Mouse (Mus musculus) lung, postnatal 4 days (tissue): ENCODE measurements at regions not wholly inside any gene's neighbourhood (a gene's known extent, or its start where the extent isn't known, plus 50 kb on each side); places are given as distances from the start of the nearest gene placed in this dataset.
"Not testable (repeated sequence)": the region's sequence is repeated elsewhere in the genome, so short reads cannot be mapped to it uniquely, and the experiment has no call there.

Experiments
- DNase-seq, 2 experiments: peaks; one replicate each; pipeline ENCODE4 v3.0.0; 2021

DNA sequence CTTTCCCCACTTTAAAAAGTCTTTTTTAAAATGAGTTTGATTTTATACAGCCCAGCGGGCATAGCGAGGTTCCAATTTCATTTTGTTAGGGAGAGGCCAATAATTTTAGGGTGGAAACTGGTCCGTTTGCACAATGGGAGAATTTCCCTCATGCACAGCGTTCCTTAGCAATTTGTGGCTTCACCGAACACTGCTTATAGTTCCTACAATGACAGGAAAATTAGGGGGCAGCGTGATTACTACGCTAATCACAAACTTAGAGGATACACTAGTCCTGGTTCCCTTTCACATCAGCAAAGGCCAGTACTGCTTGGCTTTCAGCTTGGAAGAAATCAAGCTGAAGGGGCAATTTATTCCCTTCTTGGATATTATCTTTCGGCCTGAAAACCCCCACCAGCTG, 745.1 kb upstream of the Gm19410 start:
- DNase-seq = no peak

DNA sequence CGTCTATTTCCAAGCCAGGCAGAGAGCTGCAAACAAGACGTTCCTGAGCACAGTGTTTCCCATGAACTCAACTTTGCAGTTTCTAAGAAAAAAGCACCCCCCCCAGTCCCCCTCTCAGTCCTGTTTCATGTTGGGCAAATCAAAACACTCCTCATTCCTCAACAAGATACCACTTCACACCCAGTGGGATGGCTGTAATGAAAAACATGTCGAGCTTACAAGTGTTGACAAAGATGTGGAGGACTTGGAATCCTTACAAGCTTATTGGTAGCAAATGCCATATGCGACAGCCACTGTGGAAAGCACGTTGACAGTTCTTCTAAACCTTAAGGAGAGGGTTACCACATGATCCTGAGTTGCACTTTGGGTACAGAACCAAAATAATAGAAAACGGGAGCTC, 742.9 kb upstream of the Gm19410 start:
- DNase-seq = no peak

DNA sequence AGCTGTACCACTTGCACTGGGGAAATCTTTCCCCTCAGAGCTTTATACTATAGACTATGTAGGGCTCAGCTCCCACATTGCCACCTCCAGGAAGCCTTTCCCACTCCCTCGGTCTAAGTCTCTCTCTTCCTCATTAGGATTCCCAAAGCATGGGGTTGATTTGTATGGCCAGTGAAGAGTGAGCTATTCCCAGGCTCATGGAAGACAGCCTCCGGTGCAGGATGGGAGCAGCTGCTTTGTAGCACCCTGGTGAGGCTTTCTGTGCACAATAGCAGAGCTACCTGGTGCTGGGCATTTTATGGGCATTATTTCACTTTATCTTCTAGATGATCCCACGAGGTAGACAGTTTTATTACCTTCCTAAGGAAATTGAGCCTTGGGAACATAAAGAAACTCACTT, 717.8 kb upstream of the Gm19410 start:
- no peak for DNase-seq

DNA sequence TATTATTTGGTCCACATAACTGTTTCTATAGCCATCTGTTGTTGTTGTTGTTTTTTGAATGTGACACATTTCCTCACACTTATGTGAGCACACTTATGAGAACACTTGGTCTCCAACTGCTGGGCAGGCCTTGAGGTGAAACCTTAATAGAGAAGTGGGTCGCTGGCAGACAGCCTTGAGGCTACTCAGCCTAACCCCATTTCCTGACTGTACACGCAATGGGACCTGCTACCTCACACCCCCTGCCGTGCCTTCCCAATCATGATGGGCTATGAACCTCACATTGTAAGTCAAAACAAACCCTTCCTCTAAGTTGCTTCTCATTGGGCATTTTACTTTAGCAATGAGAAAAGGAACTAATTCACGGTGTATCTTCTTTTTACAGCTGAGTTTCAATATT, 712.1 kb upstream of the Gm19410 start:
- DNase-seq = no peak

DNA sequence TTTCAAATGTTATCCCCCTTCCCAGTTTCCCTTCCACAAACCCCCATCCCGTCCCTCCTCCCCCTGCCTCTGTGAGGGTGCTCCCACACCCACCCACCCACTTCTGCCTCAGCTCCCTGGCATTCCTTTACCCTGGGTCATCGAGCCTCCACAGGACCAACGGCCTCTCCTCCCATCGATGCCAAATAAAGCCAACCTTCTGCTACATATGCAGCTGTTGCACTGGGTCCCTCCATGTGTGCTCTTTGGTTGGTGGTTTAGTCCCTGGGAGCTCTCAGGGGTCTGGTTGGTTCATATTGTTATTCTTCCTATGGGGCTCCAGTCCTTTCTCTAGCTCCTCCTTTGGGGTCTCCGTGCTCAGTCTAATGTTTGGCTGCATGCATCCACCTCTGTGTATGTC, 704.5 kb upstream of the Gm19410 start:
- DNase-seq = no peak

DNA sequence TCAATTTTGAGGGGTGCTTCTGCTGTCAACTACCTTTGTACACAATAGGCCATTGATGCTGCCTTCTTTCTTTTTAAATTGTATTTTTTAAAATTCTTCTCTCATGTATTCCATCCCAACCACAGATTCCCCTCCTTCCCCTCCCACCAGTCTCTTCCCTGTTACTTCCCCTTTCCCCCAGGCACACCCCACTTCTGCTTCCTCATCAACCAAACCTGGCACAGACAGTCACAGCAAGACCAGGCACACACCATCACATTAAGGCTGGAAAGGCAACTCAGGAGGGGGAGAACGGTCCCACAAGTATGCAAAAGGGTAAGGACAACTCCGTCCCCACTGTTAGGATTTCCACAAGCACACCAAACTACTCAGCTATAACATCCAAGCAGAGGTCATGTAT, 697.4 kb upstream of the Gm19410 start:
- no peak for DNase-seq

DNA sequence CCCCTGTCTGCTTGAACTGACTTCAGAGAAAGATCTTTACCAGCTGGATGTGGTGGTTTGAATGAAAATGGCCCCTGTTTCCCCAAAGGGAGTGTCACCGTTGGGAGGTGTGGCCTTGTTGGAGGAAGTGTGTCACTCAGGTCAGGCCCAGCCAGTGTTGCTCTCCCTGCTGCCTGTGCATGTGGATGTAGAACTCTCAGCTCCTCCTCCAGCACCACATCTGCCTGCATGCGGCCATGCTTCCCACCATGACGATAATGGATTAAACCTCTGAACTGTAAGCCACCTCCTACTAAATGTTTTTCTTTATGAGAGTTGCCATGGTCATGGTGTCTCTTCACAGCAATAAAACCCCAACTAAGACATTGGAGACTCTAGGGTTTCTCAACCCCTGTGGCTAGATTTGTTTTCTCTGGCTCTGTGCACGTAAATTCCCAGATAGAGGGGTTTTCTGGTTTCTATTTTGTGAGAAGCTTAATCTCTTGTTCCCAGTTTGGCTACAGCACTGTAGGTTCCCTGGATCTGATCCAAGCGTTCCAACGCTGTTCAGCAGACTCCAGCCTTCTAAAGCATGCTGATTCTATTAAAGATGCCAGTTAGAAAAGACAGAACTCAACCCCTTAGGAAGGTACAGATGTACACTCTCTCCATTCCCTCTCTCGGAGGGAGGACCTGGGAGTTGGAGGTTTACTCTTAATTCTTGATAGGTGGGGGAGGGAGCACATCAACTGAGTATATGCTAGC, 695.2 kb upstream of the Gm19410 start:
- no peak for DNase-seq

DNA sequence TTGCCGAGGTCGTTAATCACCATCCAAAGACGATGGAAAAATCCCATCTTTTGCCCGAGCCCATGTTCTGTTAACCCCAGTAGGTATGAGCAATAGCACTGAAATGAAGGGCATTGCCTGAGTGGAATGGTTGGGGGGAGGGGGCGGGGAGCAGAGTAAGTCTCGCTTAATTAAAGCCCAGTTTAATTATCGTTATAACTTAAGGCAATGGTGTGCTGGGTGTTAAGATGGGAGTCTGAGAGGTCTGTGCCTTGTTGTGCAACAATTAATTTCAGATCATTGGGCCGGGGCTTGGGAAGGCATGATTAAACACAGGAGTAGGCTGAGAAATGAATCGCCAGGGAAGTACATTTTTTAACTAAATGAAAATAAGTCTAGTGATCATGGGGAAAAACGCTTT, 689.6 kb upstream of the Gm19410 start:
- no peak for DNase-seq

DNA sequence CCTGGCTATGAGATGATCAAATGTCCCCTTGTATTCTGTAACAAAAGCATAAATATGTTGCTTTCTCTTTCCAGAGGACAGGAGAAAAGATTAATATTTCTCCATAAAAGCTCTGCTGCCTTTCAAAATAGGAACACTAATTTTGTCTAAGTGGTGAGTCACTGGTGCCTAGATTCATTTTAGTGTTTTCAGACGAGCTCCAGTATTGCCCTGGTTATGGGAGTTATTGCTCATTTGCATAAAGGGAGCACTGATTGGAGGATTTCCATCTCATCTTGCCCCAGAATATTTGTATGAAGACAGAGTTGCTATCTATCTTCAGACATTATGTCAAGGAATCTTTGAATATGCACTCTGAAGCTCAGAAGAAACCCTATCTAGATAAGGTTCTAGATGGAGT, 682.4 kb upstream of the Gm19410 start:
- DNase-seq = no peak

DNA sequence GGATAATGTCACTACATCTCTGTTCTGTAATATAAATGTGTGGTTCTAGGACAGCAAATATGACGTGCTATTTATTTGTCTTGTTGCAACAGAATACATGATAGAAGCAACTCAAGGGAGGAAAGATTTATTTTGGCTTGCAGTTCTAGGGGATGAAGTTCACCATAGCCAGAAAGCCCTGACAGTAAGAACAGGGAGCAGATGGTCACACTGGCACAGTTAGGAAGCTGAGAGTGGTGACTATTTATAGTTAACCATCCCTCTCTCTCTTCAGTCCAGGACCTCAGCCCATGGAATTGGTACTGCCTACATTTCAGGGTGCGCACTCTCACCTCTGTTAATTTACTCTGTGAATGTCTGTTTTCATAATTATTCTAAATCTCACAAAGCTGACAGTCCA, 678.5 kb upstream of the Gm19410 start:
- no peak for DNase-seq

DNA sequence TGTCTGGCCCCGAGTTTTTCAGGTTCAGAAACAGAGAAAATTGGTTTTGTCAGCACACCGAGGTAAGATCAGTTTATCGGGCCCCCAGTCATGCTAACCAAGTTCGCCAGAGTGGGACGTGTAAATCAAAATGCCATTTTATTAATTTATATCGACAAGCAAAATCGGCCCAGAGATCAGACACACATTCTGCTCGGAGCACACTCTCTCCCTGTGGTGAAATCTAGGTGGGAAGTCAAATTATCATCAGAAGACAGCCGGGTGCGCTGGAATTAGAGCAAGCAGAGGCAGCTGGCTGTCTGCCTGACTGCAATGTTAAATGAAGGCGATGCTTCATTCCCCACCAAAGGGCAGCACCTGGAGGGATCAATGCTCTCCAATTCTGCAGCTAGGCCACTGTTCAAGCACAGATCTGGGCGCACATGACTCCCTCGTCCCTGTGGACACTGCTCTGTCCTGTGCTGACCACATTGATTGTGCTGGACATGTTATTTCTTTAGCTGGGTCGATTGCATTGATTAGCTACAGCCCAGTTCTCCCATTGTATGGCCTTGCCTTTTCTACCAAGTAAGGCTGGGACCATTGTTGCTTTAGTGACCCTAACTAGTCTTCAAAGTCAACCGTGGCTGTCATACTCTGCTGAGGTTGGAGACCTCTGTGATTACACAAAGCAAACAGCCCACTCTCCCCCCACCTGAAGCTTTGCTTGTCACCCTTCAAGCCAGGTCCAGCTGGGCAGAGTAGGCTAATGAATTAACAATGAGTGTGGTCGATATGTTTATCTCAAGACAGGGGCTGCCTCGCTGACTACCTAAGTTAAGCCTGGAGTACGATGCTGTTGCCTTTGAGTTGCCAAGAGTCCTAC, 677.0 kb upstream of the Gm19410 start:
- DNase-seq = no peak

DNA sequence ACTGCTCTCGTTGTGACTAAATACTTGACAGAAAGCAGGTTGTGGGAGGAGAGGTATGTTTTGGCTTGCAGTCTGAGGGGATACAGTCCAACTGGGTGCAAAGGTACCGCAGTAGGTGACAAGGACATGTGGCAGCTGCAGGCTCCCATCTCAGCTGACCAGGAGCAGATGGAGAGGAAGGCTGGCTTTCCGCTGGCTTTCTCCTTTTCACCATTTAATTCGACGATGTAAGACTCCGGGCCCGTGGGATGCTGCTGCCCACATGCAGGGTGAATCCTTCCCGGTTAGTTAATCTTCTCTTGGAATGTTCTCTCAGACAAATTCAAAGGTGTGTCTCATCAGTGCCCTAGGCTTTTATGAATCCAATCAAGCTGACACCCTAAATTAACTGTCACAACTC, 676.1 kb upstream of the Gm19410 start:
- DNase-seq = no peak

DNA sequence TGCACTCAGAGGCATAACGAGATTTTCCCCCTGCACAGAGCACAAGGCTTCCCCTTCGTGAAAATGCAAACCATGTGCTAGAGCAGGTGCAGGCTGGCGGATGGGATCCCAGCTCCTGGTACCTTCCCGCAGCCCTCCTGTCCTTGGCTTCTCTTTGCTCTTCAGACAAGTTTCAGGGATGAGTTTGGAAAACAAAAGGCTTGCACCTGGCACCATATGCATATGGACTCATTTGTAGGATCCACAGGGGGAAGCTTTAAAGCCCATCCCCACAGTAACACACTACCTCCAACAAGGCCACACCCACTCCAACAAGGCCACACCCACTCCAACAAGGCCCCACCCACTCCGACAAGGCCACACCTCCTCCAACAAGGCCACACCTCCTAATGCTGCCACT, 663.9 kb upstream of the Gm19410 start:
- DNase-seq = no peak

DNA sequence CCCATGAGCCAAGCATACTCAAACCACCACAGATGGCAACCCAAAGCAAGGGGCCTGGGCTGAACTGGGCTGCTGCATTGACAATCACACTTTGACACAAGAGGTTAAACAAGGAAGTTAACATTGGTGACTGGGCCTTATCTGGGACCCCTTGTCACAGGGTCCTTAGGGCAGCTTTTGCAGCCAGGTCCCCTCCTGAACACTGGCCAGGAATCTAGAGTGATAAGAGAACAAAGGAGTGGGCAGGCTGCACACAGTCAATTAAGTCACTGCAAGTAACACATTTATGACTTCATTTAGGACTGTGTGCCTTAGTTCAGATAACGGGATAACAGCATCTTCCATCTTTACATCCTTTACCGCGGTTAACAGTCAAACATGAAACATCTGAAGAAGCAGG, 663.5 kb upstream of the Gm19410 start:
- not testable (repeated sequence) for DNase-seq

DNA sequence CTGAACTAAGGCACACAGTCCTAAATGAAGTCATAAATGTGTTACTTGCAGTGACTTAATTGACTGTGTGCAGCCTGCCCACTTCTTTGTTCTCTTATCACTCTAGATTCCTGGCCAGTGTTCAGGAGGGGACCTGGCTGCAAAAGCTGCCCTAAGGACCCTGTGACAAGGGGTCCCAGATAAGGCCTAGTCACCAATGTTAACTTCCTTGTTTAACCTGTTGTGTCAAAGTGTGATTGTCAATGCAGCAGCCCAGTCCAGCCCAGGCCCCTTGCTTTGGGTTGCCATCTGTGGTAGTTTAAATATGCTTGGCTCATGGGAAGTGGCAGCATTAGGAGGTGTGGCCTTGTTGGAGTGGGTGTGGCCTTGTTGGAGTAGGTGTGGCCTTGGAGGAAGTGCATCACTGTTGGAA, 661.1 kb upstream of the Gm19410 start:
- DNase-seq = peak; percentile 21 to 25

DNA sequence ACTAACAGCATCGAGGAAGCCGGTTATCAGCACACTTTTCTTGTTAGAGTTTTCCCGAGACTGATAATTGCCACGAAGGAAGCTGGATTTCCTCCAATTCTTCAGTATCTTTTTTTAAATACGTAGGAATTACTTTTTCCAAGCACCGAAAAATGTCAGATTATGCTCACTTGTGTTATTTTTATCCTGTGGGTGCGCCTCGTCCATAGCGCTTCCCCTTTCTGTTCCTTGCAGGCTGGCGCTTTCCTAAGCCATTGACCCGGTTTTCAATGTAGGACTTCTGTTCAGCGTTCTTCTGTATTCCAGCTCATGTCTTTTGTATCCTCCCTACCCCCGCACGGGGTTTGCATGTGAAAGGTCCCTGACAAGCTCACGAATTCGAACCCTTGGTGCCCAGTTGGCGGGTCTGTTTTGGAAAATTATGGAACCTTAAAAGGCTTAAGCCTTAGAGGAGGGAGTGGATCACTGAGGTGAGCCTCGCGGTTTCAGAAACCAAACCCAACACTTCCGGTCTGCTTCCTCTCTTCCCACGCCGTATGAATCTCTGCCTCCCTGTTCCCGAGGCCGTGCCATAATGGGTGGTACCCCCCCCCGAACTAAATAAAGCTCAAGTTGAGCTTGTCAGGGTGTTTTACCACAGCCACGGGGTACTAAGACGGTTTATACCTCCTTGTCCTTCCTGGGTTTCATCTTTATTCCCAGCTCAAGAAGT, 655.9 kb upstream of the Gm19410 start:
- no peak for DNase-seq

DNA sequence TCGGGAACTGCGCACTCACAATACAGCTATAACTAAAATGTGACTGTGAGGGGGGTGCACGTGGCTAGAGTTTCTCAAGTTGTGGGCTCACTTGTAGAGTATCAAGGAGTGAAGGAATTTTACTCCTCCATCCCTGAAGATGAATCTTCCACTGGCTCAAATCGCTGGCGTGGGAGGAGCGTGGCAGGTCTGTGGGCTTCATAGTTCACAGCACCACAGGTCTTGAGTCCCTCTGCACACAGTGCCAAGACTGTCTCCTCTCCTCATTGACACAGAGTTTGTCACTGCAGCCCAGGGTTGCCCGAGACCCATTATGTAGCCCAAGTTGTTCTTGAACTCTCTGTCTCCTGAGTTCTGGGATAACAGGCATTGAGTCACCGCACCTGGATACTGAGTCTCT, 655.3 kb upstream of the Gm19410 start:
- no peak for DNase-seq

DNA sequence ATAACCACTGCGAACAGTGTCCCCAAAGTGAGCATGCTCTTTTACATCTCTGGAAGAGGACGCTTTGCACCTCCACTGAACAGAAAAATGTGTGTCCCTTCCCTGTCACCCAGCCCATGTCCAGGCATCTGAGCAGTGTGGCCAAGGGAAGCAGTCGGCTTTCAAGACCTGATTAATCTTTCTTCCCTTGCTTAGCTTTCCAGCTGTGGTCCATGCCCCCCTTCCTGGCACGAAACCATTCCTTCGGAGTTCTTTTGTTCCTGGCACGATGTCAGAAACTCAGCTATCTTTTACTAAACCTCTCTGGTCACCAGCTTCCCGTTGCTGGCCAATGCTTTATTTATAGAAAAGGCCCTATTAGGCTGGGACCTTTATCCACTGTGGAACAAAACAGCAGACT, 654.5 kb upstream of the Gm19410 start:
- DNase-seq = no peak

DNA sequence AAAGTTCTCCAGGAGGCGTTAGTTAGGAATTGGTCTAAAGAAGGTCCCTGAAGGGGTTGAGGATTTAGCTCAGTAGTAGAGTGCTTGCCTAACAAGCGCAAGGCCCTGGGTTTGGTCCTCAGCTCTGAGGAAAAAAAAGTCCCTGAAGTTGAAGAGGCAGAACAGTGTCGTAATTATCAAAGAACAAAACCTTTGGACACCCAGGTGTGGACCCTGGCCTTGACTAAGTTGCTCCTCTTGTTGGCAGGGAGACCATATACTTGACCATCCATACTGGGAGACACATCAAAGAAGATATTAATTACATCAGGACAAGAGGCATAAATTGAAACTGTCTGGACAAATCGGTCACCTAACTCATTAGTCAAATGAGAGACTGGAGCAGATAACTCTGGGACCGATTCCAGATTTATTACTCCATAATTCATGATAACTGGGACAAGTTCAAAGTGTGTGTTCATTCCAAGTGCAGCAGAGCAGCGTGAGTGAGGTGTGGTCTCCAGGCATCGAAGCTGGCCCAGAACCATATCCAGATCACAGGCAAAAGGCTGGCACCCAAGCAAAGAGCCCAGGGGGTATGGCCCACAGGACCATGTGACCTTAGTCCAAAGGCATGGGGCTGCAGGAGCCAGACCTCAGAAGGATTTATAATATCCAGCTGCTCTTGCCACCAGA, 652.9 kb upstream of the Gm19410 start:
- no peak for DNase-seq

DNA sequence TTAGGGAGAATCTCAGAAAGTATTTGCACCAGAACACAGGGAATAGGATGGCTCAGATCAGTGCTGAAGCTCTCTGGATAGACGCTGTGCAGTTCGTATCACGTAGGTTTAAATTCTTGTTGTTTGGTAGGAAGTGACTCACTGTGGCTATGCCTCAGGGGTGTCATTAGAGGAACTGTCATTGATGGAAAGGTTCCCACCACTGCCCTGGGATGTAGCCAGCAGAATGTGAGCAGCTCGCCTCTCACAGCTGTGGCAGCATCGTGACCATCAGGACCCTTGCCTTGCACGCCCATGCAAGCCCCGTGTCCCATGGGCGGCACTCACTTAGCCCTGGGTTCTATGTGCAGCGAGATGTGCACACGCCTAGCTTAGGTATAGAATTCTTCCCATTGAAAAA, 651.6 kb upstream of the Gm19410 start:
- peak in 1 of 2 experiments; percentile 24 for DNase-seq

DNA sequence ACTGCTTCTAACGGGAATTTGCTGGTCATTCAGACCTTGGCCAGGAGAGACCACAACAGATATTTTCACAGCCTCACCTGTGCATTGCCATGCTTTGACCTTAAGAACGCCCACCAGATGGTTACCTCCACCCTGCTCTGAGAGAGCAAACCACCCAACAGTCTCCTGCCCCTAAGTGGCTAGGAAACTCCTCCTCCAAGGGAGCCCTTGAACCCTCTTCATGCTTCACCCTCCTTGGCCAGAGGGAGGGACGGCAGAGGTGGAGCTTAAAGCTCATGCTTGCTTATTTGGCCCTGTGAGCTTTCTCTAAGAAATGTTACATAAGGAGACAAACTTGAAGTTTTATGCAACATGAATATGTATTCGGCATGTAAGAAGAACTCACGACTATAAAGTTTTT, 645.0 kb upstream of the Gm19410 start:
- peak in 1 of 2 experiments; percentile 22 for DNase-seq

DNA sequence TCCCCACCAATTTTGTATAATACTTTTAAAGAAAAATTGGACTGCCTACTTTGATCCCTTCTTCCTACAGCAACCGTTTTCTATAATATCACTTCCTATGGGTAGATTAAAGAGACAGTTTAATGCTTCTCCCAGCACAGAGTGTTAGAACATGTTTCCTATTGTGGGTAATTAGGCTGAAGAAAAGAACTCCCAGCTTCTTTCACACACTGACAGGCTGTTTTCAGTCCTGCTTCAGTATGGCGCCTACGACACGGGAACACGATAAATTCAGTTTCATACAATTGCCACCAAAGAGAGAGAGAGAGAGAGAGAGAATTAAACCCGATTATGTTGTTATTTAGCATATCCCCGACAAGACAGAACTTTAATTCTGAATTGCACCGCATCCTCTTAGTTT, 644.5 kb upstream of the Gm19410 start:
- no peak for DNase-seq

DNA sequence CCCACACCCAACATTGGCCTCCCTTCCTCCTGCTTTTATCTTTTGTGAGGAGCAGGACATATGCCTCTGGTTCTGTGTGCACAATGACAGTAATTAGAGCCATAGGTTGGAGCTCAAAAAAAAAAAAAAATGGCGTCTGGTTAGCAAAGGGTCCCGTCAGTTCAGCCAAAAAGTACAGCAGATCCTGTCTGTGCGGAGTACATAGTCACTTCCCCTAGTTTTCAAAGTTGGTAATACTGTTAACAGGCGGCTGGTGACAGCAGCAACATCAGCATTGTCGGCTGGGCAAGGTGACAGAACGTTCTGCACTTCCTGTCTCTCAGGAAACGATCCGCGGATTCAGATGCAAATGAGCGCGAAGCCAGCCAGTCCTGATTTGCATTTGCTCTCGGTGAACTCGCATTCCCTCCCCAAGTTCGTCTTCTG, 642.4 kb upstream of the Gm19410 start:
- peak; percentile 44 to 62 for DNase-seq
